Mouse (Mus musculus) hindbrain, embryonic 16.5 days (tissue): ENCODE measurements around the gene Ms4a18. TPM values are rescaled to one million over a fixed set of nuclear protein-coding genes. Genes with fewer than 3 reads are reported as not detected.
A peak's percentile ranks its signal among the peaks of the same experiment; 100 is the strongest.

ENCODE experiments used
- ATAC-seq: fragments of 200-750 bp; cut with Nextera tagmentation; 2 replicates; pipeline ENCODE4 v1.8.0; 2017; ENCODE audit warnings: moderate TSS enrichment, moderate library complexity
- H3K27ac ChIP-seq: fragments of 300-500 bp; sonication (generic); 2 replicates; pipeline ENCODE4 v1.5.1; 2014; ENCODE audit warnings: low read depth, mild to moderate bottlenecking, control low read depth, low read length, moderate library complexity
- H3K27me3 ChIP-seq: fragments of 300-500 bp; sonication (generic); replicated peaks from 2 replicates; pipeline ENCODE4 v1.6.1; 2014; ENCODE audit warnings: low read length; ENCODE audit not compliant: control insufficient read depth, insufficient read depth
- H3K36me3 ChIP-seq: fragments of 300-500 bp; sonication (generic); 2 replicates; pipeline ENCODE4 v1.6.1; 2014; ENCODE audit warnings: mild to moderate bottlenecking, low read length, moderate library complexity, mixed read lengths; ENCODE audit not compliant: control insufficient read depth, insufficient read depth
- H3K4me1 ChIP-seq: fragments of 300-500 bp; sonication (generic); 2 replicates; pipeline ENCODE4 v1.6.1; 2014; ENCODE audit warnings: low read depth, low read length; ENCODE audit not compliant: control insufficient read depth, insufficient read depth
- H3K4me2 ChIP-seq: fragments of 300-500 bp; sonication (generic); 2 replicates; pipeline ENCODE4 v1.6.1; 2014; ENCODE audit warnings: mild to moderate bottlenecking, low read length, control low read depth, moderate library complexity
- H3K4me3 ChIP-seq: fragments of 300-500 bp; sonication (generic); 2 replicates; pipeline ENCODE4 v1.5.1; 2014; ENCODE audit warnings: mild to moderate bottlenecking, low read length, control low read depth, moderate library complexity
- H3K9ac ChIP-seq: fragments of 300-500 bp; sonication (generic); 2 replicates; pipeline ENCODE4 v1.6.1; 2014; ENCODE audit warnings: low read depth, mild to moderate bottlenecking, control low read depth, low read length, moderate library complexity
- H3K9me3 ChIP-seq: fragments of 300-500 bp; sonication (generic); 2 replicates; pipeline ENCODE4 v1.6.1; 2014; ENCODE audit warnings: mild to moderate bottlenecking, low read length, moderate library complexity; ENCODE audit not compliant: control insufficient read depth
- WGBS: fragments of 180-500 bp; shearing (Covaris S2); extraction: QIAGEN DNeasy Blood & Tissue Kit; methylation state at CpG from one replicate; pipeline ENCODE4 v1.1.7; 2014; 5-methylcytosine and 5-hydroxymethylcytosine counted together
- polyA plus RNA-seq: library from polyadenylated mRNA; unstranded; fragments of >200 nt; fragmentation: Nextera tagmentation; extraction: Ambion mirVana; gene quantifications from 2 replicates; pipeline ENCODE4 v1.2.1, GENCODE M21; 2015

Gene Ms4a18
- polyA plus RNA-seq, 1 experiment from 2014 or later: not detected

DNA sequence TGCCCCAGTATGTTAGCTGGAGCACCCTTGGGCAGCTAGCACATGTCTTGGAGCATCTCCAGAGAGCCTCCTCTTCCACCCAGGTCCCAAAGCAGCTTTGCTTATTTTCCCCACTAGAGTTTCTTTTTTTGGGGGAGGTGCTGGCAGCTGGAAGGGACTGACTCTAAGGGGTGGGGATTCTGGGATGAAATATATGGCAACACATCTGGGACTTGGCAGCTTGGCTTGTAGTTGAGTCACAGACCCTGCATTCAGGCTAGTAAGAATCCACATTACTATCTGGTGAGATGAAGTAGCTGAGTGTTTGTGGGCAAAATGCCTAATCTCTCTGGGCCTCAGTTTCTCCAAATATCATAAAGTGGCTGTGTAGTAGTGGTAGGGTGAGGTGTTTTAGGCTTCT is 25.9 kb downstream of the Ms4a18 start:
- no peak overlapping the region for H3K4me2 ChIP-seq
- H3K36me3 ChIP-seq: no peaks in the 10 kb centered on the region
- H3K4me3 ChIP-seq: no peak overlapping the region
- no peak overlapping the region for H3K9ac ChIP-seq
- no peaks in the 10 kb centered on the region for H3K27me3 ChIP-seq
- no peak for ATAC-seq
- H3K27ac ChIP-seq: no peak overlapping the region
- H3K4me1 ChIP-seq: no peaks in the 10 kb centered on the region
- no peaks in the 10 kb centered on the region for H3K9me3 ChIP-seq

DNA sequence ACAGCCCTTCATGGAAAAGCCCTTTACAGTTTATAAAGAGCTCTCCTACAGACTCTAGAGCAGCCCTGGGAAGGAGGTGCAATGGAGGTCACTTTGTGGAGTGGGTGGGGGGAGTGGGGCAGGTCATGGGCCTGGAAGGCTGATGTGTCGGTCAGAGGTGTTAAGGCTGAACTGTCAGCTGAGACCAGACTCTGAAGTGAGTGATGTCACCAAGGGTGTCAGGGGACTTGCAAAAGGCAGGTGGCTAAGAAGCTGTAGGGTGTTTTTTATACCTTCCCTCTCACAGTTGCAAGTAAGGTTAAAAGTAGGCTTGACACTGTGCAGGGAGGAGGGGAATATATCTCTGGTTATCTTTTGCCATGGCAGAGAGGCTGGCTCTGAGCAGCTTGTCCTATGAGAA is 27.1 kb downstream of the Ms4a18 start:
- Histone ChIP-seq H3K36me3 (no peaks in the 10 kb centered on the region), H3K9me3 (no peaks in the 10 kb centered on the region), H3K27me3 (no peaks in the 10 kb centered on the region), H3K27ac (no peak overlapping the region), H3K4me1 (no peaks in the 10 kb centered on the region), H3K4me3 (no peak overlapping the region), H3K9ac (no peak overlapping the region), H3K4me2 (no peak overlapping the region)
- WGBS: 45% methylated on average over 1 of the region's 1 CpGs
- no peak for ATAC-seq

DNA sequence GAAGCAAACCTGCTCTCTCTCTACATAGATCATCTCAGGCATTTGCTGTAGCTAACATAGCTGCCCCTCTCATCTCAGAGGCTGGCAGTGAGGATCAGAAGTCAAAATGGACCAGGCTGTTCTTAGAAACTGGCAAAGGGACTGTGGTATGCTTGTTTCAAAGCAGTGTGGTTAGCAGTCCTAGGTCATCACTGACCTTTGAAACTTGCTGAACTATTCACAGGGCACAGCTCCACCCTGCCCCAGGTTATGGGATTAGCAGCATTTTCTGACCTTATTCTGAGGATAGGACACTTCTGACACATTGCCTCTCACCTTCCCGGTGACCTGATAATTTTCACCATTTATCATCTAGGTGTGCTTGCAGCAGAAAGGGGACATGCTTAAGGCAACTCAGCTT is 29.3 kb downstream of the Ms4a18 start:
- no peaks in the 10 kb centered on the region for H3K36me3 ChIP-seq
- no peak overlapping the region for H3K4me2 ChIP-seq
- no peaks in the 10 kb centered on the region for H3K27me3 ChIP-seq
- 91% methylated on average over 1 of the region's 1 CpGs for WGBS
- no peak overlapping the region for H3K27ac ChIP-seq
- ATAC-seq: no peak
- H3K4me3 ChIP-seq: no peak overlapping the region
- no peaks in the 10 kb centered on the region for H3K9me3 ChIP-seq
- H3K4me1 ChIP-seq: no peaks in the 10 kb centered on the region
- no peak overlapping the region for H3K9ac ChIP-seq

DNA sequence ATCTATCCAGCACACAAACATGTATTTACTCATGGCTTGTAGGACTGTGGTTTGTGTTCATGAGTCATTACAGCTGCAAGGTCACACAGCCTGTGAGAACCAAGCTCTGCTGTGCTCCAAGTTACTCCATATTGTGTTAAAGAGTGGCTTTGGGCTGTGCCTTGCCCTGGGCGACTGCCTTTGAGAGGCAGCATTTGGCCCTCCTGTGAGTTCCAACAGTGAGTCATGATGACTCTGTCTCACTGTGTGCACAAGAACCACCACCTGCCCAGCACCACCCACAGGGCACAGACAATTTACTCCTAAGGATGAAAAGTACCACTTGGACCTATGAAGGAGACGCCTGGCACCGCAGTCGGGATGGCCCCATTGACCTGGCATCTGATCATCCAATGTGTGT is 31.9 kb downstream of the Ms4a18 start:
- no peaks in the 10 kb centered on the region for H3K36me3 ChIP-seq
- WGBS: 87% methylated on average over 4 of the region's 4 CpGs
- H3K9ac ChIP-seq: no peak overlapping the region
- H3K4me3 ChIP-seq: no peak overlapping the region
- no peak overlapping the region for H3K27ac ChIP-seq
- no peak overlapping the region for H3K4me2 ChIP-seq
- H3K4me1 ChIP-seq: no peaks in the 10 kb centered on the region
- no peaks in the 10 kb centered on the region for H3K9me3 ChIP-seq
- no peak for ATAC-seq
- no peaks in the 10 kb centered on the region for H3K27me3 ChIP-seq

GRCm38 (mm10) chr19:10984551-10984950 is 33.3 kb downstream of the Ms4a18 start:
- Histone ChIP-seq H3K4me1 (no peaks in the 10 kb centered on the region), H3K36me3 (no peaks in the 10 kb centered on the region), H3K27ac (no peak overlapping the region), H3K9ac (no peak overlapping the region), H3K4me3 (no peak overlapping the region), H3K27me3 (no peaks in the 10 kb centered on the region), H3K4me2 (no peak overlapping the region), H3K9me3 (no peaks in the 10 kb centered on the region)
- no peak for ATAC-seq
- WGBS: 88% methylated on average over 13 of the region's 13 CpGs

- no peak overlapping the region for H3K9ac ChIP-seq
- 30% methylated on average over 13 of the region's 14 CpGs for WGBS
- H3K4me2 ChIP-seq: no peak overlapping the region
- H3K9me3 ChIP-seq: no peaks in the 10 kb centered on the region
- no peaks in the 10 kb centered on the region for H3K27me3 ChIP-seq
- H3K4me1 ChIP-seq: no peaks in the 10 kb centered on the region
- H3K36me3 ChIP-seq: no peaks in the 10 kb centered on the region
- H3K27ac ChIP-seq: no peak overlapping the region
- no peak for ATAC-seq
- H3K4me3 ChIP-seq: no peak overlapping the region
These were observed 34.7 kb downstream of the Ms4a18 start for GRCm38 (mm10) chr19:10983146-10983545.

DNA sequence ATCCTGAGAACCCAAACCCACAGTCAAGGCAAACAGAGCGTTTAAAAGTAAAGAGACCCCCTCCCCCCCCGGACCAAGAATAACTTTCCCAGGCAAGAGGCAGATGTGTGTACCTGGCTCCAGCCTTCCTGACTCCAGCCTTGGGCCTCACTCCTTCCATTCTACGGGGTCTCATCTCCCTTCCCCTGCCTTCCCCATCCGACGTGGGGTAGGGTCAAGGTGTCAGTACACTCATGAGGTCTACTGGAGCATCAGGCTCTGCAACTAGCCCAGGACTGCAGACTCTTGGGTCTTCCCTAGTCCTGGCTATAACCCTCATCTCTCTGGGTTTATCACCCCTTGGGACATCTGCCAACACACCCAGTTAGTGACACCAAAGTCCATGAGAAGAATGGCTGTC is 37.6 kb downstream of the Ms4a18 start:
- H3K4me1 ChIP-seq: no peaks in the 10 kb centered on the region
- H3K4me2 ChIP-seq: no peak overlapping the region
- H3K36me3 ChIP-seq: no peaks in the 10 kb centered on the region
- H3K4me3 ChIP-seq: no peak overlapping the region
- 0 out of 2 replicates have a peak, but pooled peaks have one; percentile 35 for ATAC-seq
- H3K27me3 ChIP-seq: no peaks in the 10 kb centered on the region
- H3K9ac ChIP-seq: no peak overlapping the region
- 94% methylated on average over 5 of the region's 5 CpGs for WGBS
- no peaks in the 10 kb centered on the region for H3K9me3 ChIP-seq
- no peak overlapping the region for H3K27ac ChIP-seq

DNA sequence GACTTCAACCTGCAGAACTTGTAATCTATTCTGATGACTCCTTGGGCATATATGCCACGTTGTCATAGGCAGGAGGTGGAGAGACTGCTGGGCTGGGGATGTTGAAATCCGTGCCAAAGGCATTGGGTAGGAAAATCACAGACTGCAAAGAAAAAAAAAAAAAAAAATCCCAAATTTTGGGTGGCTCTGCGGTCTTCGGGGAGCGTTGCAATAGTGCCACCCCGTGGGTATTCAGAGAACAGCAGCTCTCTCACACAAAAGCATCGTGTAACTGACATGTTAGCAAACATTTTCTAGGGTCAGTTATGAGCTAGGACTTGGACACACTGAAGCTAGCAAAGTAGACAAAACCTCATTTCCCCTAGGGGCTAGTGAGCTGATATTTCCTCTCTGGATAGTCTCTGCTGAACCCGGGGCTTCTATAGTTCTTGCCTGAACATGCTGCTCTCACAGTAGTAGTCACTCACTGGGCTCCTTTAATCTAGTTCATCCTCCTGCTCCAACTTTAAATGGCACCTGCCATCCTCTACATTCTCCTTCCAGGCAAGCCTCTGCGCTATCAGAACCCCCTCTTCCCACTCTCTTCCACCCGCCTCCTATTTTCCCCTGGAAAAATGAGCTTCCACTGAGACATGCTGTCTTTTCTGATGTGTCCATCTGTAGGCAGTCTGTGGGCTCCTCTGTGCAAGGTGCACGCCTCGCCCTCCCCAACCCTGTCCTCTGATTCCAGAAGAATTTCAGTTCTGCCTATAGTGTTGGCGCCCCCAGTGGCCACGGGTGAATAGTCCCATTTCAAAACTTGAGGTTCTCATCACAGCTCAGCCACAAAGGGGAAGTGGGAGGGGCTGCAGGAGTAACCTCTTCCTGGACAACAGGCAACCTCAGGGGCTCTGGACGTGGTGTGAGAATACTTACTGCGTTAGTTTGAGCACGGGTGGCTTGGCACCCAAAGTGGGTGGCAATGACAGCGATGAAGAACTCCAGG is 38.4 kb downstream of the Ms4a18 start:
- Histone ChIP-seq H3K27me3 (no peaks in the 10 kb centered on the region), H3K36me3 (no peaks in the 10 kb centered on the region), H3K9me3 (no peaks in the 10 kb centered on the region), H3K4me1 (no peaks in the 10 kb centered on the region), H3K27ac (no peak overlapping the region), H3K4me2 (peak overlapping the region; percentile 27), H3K4me3 (no peak overlapping the region), H3K9ac (no peak overlapping the region; the same call in 1 of the 2 replicates)
- 13% methylated on average over 18 of the region's 18 CpGs for WGBS
- ATAC-seq: peak; percentile 41

- Histone ChIP-seq H3K27ac (no peak overlapping the region), H3K4me1 (no peaks in the 10 kb centered on the region), H3K4me3 (no peak overlapping the region), H3K36me3 (no peaks in the 10 kb centered on the region), H3K9ac (no peak overlapping the region), H3K9me3 (peaks cover 2% of the 10 kb centered on the region), H3K4me2 (no peak overlapping the region), H3K27me3 (no peaks in the 10 kb centered on the region)
- no peak for ATAC-seq
- 51% methylated on average over 4 of the region's 4 CpGs for WGBS
These were observed 41.5 kb downstream of the Ms4a18 start for GRCm38 (mm10) chr19:10976318-10976717.
